Mouse (Mus musculus) monocyte, adult 5-6 weeks (primary cell): ENCODE measurements around the gene Sdr39u1. TPM values are rescaled to one million over a fixed set of nuclear protein-coding genes. Genes with fewer than 3 reads are reported as not detected.

Experiments
- ATAC-seq: fragments of 153-309, 156-312 bp; replicated peaks from 2 replicates; pipeline ENCODE4 v1.8.0; 2017; ENCODE audit warnings: mild to moderate bottlenecking; ENCODE audit not compliant: low TSS enrichment, insufficient number of reproducible peaks, severe bottlenecking, poor library complexity, low FRiP score
- total RNA-seq: library from RNA; stranded (forward); fragments of 200-1000, 200-491, 200-594 nt; gene quantifications from 3 replicates; pipeline ENCODE4 v1.2.3, GENCODE M21; 2017

Sdr39u1 gene
- total RNA-seq, 1 experiment from 2014 or later = 6.2 TPM

DNA sequence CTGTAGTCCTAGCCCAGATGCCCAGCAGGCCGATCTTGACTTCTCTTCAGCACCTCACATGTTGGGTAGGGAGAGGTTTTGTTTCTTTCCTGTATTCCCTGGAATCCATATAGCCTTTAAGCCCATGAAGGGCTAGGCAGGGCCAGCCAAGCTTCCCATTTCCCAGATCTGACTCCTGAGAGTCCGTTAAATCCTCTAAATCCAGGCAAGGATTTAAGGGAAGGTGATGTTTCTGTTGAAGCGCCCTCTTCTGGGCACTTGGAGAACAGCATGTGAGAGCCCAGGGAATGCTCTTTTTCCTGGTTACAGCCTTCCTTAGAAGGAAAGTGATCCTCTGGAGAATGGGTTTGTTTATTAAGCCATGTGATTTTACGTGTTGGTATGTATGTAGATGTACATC is 33.1 kb downstream of the Sdr39u1 start:
- ATAC-seq = no peak

DNA sequence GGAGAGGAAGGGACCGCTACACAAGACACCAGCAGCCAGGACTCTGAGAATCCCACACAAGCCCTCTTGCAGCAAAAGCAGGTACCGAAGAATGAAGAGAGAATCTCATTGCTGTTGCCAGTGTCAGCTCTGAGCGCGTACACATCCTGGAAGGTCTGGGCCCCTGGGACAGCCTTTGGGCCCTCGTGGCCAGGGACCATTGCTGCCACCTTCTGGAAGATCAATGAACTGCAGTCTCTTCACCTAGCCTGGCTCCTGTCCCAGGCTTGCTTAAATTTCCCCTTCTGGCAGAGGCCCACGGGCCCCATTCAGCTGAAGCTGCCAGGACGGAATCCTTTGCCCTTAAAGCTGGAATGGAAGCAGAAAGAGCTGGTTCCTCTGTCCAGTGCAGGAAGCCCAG is 36.3 kb downstream of the Sdr39u1 start:
- peak; percentile 78 for ATAC-seq

DNA sequence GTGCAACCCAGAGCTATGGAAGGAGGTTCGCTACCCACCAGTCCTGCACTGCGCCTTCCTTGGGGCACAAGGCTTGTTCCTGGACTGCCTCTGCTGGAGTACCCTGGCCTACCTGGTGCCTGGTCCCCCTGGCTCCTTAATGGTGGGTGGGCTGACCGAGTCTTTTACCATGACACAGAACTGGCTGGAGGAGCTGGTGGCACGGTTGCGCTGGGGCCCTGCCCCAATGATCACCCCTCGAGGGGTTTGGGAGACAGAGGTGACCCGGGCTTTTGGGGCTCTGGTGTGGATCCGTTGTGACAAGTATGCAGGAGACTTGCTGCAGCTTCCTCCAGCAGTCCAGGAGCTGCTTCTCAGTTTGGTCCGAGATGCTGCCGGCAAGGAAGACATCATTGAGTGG is 37.1 kb downstream of the Sdr39u1 start:
- no peak for ATAC-seq

DNA sequence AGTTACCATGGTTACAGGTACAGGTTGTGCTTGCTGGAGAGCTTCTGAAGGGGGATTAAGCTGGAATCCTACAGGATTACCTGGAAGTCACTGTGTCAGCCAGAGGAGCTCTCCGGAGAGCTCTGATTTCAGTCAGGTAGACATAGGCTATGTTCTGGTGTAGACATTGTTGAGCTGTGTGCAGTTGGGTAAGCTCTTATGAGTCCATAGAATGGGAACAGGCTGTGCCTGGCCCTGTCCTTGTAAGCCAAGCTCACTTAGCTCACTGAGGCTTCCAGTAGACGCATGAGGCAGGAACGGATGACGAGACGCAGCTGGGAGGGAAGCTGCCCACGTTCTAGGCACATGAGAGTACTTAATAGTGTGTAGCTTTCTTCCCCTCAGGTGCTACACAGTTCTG is 37.9 kb downstream of the Sdr39u1 start:
- ATAC-seq = no peak

DNA sequence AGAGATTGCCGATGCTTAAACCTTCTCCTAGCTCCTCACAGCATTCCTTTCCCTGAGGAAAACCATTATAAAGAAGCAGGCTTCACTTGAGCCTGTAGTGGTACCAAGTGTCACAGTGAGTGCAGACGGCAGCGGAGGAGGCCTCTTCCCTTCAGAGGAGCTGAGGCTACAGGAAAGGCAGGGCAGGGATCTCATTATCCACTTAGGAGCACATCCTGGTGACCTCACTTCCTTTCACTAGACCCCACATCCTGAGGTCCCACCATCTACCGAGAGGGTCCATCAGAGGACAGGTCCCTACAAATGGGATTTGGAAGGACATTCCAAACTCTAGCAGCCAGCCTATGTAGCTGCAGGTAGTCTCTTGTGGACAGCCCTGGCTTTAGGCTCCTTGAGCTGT is 42.5 kb downstream of the Sdr39u1 start:
- no peak for ATAC-seq

DNA sequence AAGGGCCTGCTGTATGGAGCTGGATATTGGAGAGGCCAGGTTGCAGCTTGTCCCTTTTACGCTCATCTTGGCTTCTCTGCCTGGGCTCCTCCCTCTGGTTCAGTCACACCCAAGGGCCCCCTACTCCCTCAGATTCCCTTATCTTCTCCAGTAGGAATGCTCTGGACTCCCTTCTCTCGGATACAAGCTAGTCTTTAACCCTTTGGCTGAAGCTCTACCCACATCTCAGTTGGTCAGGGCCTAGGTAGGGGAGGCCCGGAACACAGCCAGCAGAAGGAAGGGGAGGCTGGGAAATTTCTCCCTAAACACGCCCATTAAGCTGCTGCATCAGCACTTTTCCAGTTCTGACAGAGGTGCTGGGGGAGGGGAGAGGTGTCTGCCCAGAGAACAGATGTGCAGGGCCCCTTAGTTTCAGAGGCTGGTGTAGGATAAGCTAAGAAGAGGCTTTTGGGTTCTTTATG is 45.0 kb downstream of the Sdr39u1 start:
- ATAC-seq = no peak

DNA sequence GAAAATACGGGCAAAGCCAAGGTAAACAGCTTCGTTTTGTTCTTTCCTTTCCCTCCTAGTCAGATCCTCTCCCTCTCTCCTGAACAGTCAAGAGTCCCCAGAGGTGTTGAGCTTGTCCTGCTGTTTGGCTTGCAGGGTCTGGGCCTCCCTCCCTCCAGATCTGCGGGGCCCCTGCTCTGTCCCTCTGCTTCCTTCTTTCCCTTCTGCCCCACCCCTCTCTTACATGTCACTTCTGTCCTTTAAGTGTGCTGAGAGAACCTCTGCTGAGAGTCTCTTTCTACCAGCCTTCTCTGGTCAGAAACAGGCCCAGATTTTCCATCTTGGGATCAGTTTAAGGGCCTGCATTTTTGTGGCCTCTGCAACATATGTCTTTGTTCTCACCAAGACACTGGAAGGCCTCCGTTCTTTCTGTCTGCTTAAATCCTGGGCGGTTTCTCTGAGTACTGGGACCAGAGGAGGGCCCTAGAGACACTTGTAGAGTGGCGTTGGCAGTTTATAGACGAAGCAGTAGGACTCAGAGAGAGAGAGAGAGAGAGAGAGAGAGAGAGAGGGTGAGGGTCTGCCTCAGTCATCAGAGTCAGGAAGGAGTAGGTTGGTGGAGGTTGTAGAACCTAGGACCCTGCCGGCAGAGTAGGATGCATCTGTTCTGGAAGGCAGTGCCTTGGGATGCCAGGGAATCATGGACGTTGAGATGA is 45.5 kb downstream of the Sdr39u1 start:
- ATAC-seq = 0 out of 2 replicates have a peak, but pooled peaks have one; percentile 38

DNA sequence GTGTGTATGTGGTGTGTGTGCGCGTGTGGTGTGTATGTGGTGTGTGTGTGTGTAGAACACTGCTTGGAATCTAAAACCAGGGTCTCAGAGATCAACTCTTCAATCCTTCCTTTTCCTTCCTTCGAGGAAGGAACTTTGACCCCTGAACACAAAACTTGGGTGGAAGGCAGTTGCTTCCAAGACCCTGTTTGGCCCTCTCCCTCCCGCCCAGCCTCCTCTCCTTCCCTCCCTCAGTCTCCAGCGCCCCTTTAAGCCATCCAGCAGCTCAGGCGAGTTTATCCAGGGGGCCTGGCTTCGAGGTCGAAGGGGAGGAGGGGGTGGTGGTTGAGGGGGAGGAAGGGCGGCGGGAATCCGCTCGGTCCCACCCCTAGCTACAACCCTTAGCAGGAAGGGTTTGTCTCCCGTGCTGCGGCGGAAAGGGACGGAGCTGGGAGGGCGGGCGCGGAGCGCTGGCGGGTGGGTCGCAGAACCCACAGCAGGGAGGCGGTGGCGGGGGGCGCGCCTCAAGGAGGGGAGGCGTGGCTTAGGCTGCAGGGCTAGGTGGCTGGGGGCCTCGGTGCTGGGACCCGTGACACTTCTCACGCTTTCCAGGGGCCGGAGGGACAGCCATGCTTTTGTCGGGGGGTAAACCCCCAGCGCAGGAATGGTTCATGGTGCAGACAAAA is 46.3 kb downstream of the Sdr39u1 start, which contains the start of gene Nynrin:
Nynrin (plus strand) TSS at position 390 of the 665 bp plus-strand sequence.
- no peak for ATAC-seq

DNA sequence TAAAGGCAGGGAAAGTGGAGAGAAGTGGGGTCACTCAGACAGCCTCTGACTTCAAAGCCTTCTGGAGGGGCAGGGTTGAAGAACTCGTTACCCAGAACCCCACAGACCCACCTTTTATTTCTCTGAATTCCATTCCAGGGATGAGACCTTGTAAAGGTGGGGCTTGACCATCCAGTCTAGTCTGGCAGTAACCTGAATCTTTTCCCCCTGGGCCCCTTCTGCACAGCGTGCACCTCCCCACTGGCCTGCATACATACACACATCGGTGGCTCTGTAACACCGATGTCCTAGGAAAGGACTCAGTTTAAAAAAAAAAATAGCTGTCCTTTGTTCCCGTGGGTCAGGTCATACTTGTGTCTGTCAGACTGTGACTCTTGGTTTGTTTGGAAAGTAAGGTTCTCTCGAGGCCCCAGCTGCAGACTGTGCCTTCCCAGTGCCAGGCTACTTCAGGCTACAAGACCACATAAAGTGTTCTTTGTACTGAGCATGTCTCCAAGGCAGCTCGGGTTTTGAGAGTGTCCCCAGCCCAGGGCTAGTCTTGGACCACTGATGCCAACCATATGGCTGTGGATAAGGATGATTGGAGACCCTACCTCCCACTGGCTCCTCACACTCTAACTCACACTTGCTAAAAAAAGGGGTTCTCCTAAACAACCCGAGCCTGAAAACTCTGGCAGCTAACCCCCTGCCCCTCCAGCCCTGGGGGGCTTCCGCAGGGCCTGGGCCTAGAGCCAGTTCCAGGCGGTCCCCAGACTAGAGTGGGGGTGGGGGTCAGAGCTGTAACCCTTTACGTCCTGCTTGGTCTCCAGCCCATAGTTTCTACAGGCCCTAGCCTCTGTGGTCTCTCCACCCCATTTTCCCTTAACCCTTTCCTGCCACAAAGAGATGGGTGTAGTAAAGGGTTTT is 47.2 kb downstream of the Sdr39u1 start:
- no peak for ATAC-seq

DNA sequence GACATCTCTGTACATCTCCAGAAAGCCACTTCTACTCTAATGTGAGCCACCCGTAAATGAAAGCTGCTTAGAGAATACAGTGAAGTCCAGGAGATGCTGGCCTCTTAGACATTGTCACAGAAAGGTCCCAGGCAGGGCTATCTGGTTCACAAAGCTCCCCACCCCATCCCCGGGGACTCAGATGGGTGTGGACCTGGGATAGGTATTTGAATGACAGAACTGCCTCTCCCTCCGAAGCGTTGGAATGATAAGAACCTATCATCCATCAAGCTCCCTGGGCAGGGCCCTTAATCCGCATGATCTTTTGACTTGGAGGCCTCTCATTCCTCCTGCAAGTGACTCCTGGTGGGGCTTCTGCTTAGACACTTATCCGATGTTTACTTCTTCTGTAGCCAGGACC is 49.2 kb downstream of the Sdr39u1 start:
- no peak for ATAC-seq

Other genes starting within 250 kb of the Sdr39u1 start
- 41.8 to 53.9 TPM (median 42.8 TPM) in 3 replicates for gene Mdp1, start 239.8 kb downstream of the Sdr39u1 start, total RNA-seq
- gene Gmpr2, start 228.4 kb downstream of the Sdr39u1 start, total RNA-seq = 24.7 to 33.1 TPM (median 25.6 TPM) in 3 replicates
- gene Nedd8, start 228.2 kb downstream of the Sdr39u1 start, total RNA-seq = 224 to 272 TPM (median 230 TPM) in 3 replicates
- 42.6 to 96.3 TPM (median 46.5 TPM) in 3 replicates for gene Tinf2, start 218.5 kb downstream of the Sdr39u1 start, total RNA-seq
- 0.49 to 4.7 TPM (median 1.5 TPM) in 3 replicates for gene Tgm1, start 186.4 kb downstream of the Sdr39u1 start, total RNA-seq
- 19.8 to 29.6 TPM (median 20.8 TPM) in 3 replicates for gene Rabggta, start 178.0 kb downstream of the Sdr39u1 start, total RNA-seq
- gene Dhrs1, start 154.6 kb downstream of the Sdr39u1 start, total RNA-seq = 23.7 to 32.1 TPM (median 30.6 TPM) in 3 replicates
- gene Nop9, start 154.6 kb downstream of the Sdr39u1 start, total RNA-seq = 11.9 to 15.0 TPM (median 13.8 TPM) in 3 replicates
- 1.0 to 1.3 TPM in 2 of 3 replicates, not detected in the other for gene Cideb, start 141.8 kb downstream of the Sdr39u1 start, total RNA-seq
- gene Ltb4r2, start 138.9 kb downstream of the Sdr39u1 start, total RNA-seq = 0.10 to 1.2 TPM (median 0.29 TPM) in 3 replicates
- gene Ltb4r1, start 134.3 kb downstream of the Sdr39u1 start, total RNA-seq = 14.5 to 27.0 TPM (median 18.8 TPM) in 3 replicates
- gene Adcy4, start 116.2 kb downstream of the Sdr39u1 start, total RNA-seq = 2.2 to 4.2 TPM (median 2.5 TPM) in 3 replicates
- 18.7 to 37.5 TPM (median 30.9 TPM) in 3 replicates for gene Ripk3, start 111.4 kb downstream of the Sdr39u1 start, total RNA-seq
- gene Nfatc4, start 77.1 kb downstream of the Sdr39u1 start, total RNA-seq = not detected in 3 replicates
- gene Nynrin, start 46.3 kb downstream of the Sdr39u1 start, total RNA-seq = 0.10 to 0.75 TPM (median 0.49 TPM) in 3 replicates
- gene Cbln3, start 15.9 kb downstream of the Sdr39u1 start, total RNA-seq = 0.38 TPM in 1 of 3 replicates, not detected in the others
- 72.1 to 108 TPM (median 80.9 TPM) in 3 replicates for gene Khnyn, start 15.3 kb downstream of the Sdr39u1 start, total RNA-seq
- gene Cma1, start 44.4 kb upstream of the Sdr39u1 start, total RNA-seq = 136 to 337 TPM (median 173 TPM) in 3 replicates
- gene Cma2, start 50.7 kb upstream of the Sdr39u1 start, total RNA-seq = not detected in 3 replicates
- not detected in 3 replicates for gene Mcpt1, start 117.7 kb upstream of the Sdr39u1 start, total RNA-seq
- not detected in 3 replicates for gene Mcpt9, start 130.2 kb upstream of the Sdr39u1 start, total RNA-seq
- gene Mcpt2, start 141.7 kb upstream of the Sdr39u1 start, total RNA-seq = not detected in 3 replicates
- not detected in 3 replicates for gene Mcpt4, start 162.0 kb upstream of the Sdr39u1 start, total RNA-seq
- gene Mcpt8, start 185.0 kb upstream of the Sdr39u1 start, total RNA-seq = 8.4 to 33.5 TPM (median 9.9 TPM) in 3 replicates
- 0.43 TPM in 1 of 3 replicates, not detected in the others for gene Ctsg, start 202.3 kb upstream of the Sdr39u1 start, total RNA-seq
- gene Gzme, start 220.3 kb upstream of the Sdr39u1 start, total RNA-seq = not detected in 3 replicates
- gene Gzmd, start 232.3 kb upstream of the Sdr39u1 start, total RNA-seq = not detected in 3 replicates